Mouse (Mus musculus): ENCODE data around the gene Ucp2.

DNA sequence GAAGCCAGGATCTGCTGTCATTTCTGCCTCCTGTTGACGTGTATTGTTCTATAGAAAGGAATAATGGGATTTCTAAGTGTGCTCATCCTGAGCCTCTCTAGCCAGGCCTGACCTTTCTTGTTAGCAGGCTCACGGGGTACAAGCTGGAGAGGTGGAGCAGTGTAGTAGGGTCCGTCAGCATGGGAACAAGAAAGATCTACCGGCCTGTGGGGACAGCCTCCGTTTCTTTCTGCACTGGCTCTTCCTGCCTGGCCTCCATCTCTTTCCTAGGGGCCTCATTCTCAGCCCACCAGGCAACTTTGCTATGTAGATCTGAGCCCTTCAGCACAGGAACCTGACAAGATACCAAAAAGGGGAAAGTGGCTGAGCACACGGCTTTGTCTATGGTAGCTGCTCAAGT lies 24.4 kb upstream of the Ucp2 start:
- TF ChIP-seq GATA1 (IDR thresholded peaks at IDR 0.05; ENCODE audit: low read length) (no peak), TAL1 (IDR thresholded peaks at IDR 0.05; ENCODE audit: low read length) (no peak)

Data from erythroblast, embryonic 14.5 days (primary cell).